Mouse (Mus musculus) adrenal gland, postnatal 25 days (tissue): Measurements from ENCODE around the gene Nepro. TPM values are rescaled to one million over a fixed set of nuclear protein-coding genes. Genes with fewer than 3 reads are reported as not detected.

Source experiments
- DNase-seq: peaks from one replicate; pipeline ENCODE4 v3.0.0; 2021; ENCODE audit warnings: mixed read lengths
- total RNA-seq: library from RNA; stranded (reverse); gene quantifications from 2 replicates; pipeline ENCODE4 v1.2.3, GENCODE M21; 2021

Nepro gene
- total RNA-seq, 1 experiment from 2014 or later = 10.5 TPM

GRCm38 (mm10) chr16:44703458-44703857 lies 20.6 kb upstream of the Nepro start:
- no peak for DNase-seq

GRCm38 (mm10) chr16:44716305-44717140 lies 7.6 kb upstream of the Nepro start:
- no peak for DNase-seq

GRCm38 (mm10) chr16:44717141-44717634 lies 6.9 kb upstream of the Nepro start:
- no peak for DNase-seq

GRCm38 (mm10) chr16:44717838-44718237 lies 6.3 kb upstream of the Nepro start:
- no peak for DNase-seq

GRCm38 (mm10) chr16:44719349-44719748 lies 4.8 kb upstream of the Nepro start:
- no peak for DNase-seq

GRCm38 (mm10) chr16:44720518-44720917 lies 3.6 kb upstream of the Nepro start:
- no peak for DNase-seq

- DNase-seq = no peak
These were observed 1.4 kb upstream of the Nepro start for GRCm38 (mm10) chr16:44722666-44723065.

- DNase-seq = peak; percentile 17
These were observed 746 bp downstream of the Nepro start for GRCm38 (mm10) chr16:44724847-44725246.

- peak; percentile 42 for DNase-seq
These were observed 1.5 kb downstream of the Nepro start for GRCm38 (mm10) chr16:44725286-44726223.

- DNase-seq = no peak
These were observed 3.4 kb downstream of the Nepro start for GRCm38 (mm10) chr16:44727525-44727924.

- no peak for DNase-seq
These were observed 10.0 kb downstream of the Nepro start for GRCm38 (mm10) chr16:44734059-44734458.

GRCm38 (mm10) chr16:44735676-44736075 lies 11.6 kb downstream of the Nepro start:
- no peak for DNase-seq

GRCm38 (mm10) chr16:44736118-44736517 lies 12.0 kb downstream of the Nepro start:
- DNase-seq = no peak

GRCm38 (mm10) chr16:44742753-44743152 lies 18.7 kb downstream of the Nepro start:
- DNase-seq = no peak

- no peak for DNase-seq
These were observed 21.4 kb downstream of the Nepro start for GRCm38 (mm10) chr16:44745471-44745865.

GRCm38 (mm10) chr16:44745866-44746562 lies 21.9 kb downstream of the Nepro start, which contains the start of gene Gtpbp8:
TSS of gene Gtpbp8 (minus strand) at chr16:44746363.
- peak; percentile 79 for DNase-seq

GRCm38 (mm10) chr16:44748007-44748406 lies 23.9 kb downstream of the Nepro start:
- DNase-seq = no peak

- DNase-seq = no peak
These were observed 33.6 kb downstream of the Nepro start for GRCm38 (mm10) chr16:44757700-44758099.

GRCm38 (mm10) chr16:44761811-44762210 lies 37.7 kb downstream of the Nepro start:
- DNase-seq = no peak

GRCm38 (mm10) chr16:44765555-44766319 lies 41.6 kb downstream of the Nepro start, which contains the start of gene Cd200r1:
TSS of gene Cd200r1 (plus strand) at chr16:44765736.
- no peak for DNase-seq

GRCm38 (mm10) chr16:44766320-44766892 lies 42.3 kb downstream of the Nepro start:
- no peak for DNase-seq
